Mouse (Mus musculus) erythroblast, adult 5-6 weeks (primary cell): ENCODE data around the gene Sap18. TPM values are rescaled to one million over a fixed set of nuclear protein-coding genes. Genes with fewer than 3 reads are reported as not detected.

Source experiments
- ATAC-seq: replicated peaks from 2 replicates; pipeline ENCODE4 v1.8.0; 2016; ENCODE audit warnings: moderate number of reproducible peaks, mild to moderate bottlenecking, moderate TSS enrichment, inconsistent platforms; ENCODE audit not compliant: poor library complexity, low FRiP score, severe bottlenecking
- total RNA-seq, 2 experiments: library from RNA; stranded (forward) in 1 of 2; stranded (reverse) in 1 of 2; fragments of 150-400 nt in 1 of 2; fragments of 200-764, 138-1000 nt in 1 of 2; gene quantifications; 2 replicates each; pipeline versions ENCODE4 v1.2.3 to v1.2.4; 2015 to 2017; ENCODE audit warnings: low replicate concordance in 2 of 2

The Sap18 gene
- total RNA-seq (2015; ENCODE audit: low replicate concordance): 35.7 and 47.8 TPM in 2 replicates
- total RNA-seq (2017; ENCODE audit: low replicate concordance): 4.3 and 16.0 TPM in 2 replicates

GRCm38 (mm10) chr14:57797991-57798931 is at the start of gene Sap18:
TSS of gene Sap18 (plus strand) at chr14:57798180.
- ATAC-seq: peak; percentile 97

GRCm38 (mm10) chr14:57749501-57749900 is 48.5 kb upstream of the Sap18 start:
- no peak for ATAC-seq

GRCm38 (mm10) chr14:57751006-57751405 is 47.0 kb upstream of the Sap18 start:
- ATAC-seq: peak; percentile 38; the same call in 1 of the 2 replicates

DNA sequence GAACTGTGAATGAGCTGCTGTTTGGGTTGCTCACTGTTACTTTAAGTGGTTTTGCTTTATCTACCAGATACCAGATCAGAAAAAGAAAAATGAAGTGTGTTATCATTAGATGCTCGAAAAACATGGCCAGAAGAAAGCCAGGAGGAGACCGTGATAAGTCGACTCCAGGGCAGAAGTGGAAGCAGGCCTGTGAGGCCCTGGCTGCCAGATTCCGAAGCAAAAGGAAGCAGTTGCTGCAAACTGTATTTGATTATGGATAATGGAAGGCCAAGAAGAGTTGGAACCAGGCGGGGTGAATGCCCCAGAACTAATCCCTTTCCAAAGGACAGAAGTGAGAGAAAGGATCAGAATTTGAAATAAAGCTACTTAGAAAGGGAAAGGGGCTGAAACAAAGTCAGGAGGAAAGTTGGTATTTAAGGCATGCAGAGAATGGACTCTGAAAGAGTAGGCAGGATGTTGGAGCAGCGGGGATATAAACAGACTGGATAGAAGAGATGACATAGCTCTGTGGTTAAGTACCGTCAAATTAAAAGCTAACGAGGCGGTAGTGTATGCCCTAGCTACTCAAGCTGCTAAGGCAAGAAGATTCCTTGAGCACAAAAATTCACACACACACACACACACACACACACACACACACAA is 44.5 kb upstream of the Sap18 start:
- ATAC-seq: peak; percentile 53; the same call in 1 of the 2 replicates

- ATAC-seq: 0 out of 2 replicates have a peak, but pooled peaks have one; percentile 22
Observed at GRCm38 (mm10) chr14:57755661-57756060, 42.3 kb upstream of the Sap18 start.

- no peak for ATAC-seq
Observed at GRCm38 (mm10) chr14:57756094-57756493, 41.9 kb upstream of the Sap18 start.

- no peak for ATAC-seq
Observed at GRCm38 (mm10) chr14:57758237-57758636, 39.7 kb upstream of the Sap18 start, which contains the start of gene Lats2. TSS of gene Lats2 (minus strand) at chr14:57758388.

GRCm38 (mm10) chr14:57760447-57761412 is 37.2 kb upstream of the Sap18 start:
- no peak for ATAC-seq

DNA sequence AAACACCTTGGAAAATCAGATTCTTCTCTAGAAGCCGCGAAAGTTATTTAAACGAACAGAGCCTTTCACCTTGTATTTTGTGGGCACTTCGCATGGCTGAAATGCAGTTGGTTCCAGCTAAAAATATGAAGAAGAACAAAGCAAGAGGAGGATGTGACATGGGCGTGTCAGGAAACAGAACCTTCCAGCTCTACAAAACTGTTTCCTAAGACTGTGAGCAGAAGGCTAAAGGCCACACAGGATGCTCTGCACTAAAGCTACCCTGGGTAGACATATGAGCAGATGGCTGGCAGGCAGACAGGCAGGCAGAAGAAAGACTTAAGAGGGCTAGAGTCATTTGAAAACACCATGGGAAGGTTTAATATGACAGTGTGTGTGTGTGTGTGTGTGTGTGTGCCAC is 28.9 kb upstream of the Sap18 start:
- no peak for ATAC-seq

GRCm38 (mm10) chr14:57772157-57772815 is 25.7 kb upstream of the Sap18 start:
- ATAC-seq: no peak

DNA sequence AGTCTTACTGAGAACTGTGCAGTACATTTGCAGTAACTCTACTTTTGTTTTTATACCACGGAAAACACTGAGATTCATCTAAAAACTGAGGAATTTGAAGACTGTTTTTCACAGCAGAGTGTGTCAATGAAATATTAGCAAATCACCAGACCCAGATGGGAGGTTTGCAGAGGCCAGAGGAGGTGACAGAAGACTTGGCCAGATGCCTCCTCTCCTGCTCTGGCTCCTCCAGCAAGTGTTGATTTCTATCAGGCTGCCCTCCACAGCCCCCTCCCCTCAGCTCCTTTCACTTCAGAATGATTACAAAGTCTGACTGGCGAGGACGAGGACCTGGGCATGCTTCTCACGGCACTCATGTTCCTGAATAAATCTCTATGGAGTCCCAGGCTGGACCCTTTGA is 10.6 kb upstream of the Sap18 start:
- ATAC-seq: no peak

- no peak for ATAC-seq
Observed at GRCm38 (mm10) chr14:57789311-57789710, 8.7 kb upstream of the Sap18 start.

- ATAC-seq: no peak
Observed at GRCm38 (mm10) chr14:57789759-57790158, 8.2 kb upstream of the Sap18 start.

- no peak for ATAC-seq
Observed at GRCm38 (mm10) chr14:57791171-57791570, 6.8 kb upstream of the Sap18 start.

DNA sequence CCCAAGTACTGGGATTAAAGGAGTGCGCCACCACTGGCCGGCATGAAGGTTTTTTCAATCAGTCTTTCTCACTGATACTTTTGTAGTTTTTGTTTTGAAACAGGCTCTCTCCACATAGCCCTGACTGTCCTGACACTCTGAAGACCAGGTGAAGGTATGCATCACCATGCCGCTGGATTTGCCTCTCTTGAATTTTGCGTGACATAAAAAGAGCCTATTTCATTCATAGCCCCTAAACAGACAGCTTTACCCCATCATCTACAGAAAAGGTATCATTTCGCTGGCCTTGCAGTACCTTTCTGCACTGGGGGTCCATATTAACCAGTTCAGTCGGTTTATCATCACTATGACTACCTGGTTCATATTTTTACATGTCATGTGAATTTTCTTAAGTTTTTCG is 429 bp upstream of the Sap18 start:
- ATAC-seq: peak; percentile 47

DNA sequence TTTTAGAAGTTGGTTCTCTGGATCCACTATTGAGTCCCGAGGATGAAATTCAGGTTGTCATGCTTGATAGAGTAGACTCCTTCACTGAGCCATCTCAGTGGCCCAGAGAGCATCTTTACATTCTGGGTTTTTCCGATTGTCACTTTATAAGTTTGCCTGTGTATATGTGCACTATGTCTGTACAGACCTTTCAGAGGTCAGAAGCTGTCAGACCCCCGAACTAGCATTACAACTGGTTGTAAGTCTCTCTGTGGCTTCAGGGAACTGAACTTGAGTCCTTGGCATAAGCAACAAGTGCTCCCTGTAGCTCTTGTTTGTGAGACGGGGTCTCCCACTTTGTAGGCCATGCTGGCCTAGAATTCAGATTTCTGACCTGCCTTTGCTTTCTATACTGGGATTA is 5.8 kb downstream of the Sap18 start:
- no peak for ATAC-seq

DNA sequence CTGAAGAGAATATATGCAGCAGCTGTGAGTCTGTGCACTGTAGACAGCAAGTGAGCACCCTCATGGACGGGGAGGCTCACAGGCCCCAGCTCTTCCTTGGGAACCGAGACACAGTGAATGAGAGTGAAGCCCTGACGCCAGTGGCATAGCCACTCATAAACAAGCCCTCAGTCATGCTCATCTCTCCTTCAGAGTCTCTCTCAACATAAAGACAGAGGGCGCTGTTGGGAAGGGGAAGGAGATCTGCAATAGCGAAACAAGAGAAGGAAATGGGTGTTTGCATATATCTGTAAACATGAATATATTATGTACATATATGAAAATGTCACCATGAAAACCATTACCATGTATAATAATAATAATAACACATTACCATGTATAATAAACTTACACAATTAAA is 10.6 kb downstream of the Sap18 start:
- ATAC-seq: peak; percentile 61

DNA sequence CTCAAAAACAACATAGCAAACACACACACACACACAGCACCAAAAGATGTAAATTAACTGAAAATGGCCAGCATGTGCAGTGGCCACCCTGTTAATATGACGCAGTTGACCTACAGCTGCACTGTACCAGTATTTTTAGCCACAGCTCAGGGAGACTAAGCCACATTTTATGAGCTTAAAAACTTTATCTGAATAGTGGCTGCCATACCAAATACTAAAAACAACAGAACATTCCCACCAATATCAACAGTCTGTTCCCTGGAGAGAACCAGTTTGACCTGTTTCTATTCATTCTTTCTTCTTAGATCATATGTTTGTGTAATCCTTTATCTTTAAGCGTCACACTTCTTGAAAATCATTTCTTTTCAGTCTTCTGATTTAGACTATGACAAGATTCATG is 12.9 kb downstream of the Sap18 start:
- ATAC-seq: no peak

GRCm38 (mm10) chr14:57811844-57812243 is 13.9 kb downstream of the Sap18 start:
- no peak for ATAC-seq
